Mouse (Mus musculus) hindbrain, postnatal 0 days (tissue): ENCODE data around the gene Wnt2b. TPM values are rescaled to one million over a fixed set of nuclear protein-coding genes. Genes with fewer than 3 reads are reported as not detected.

Experiments
- ATAC-seq: fragments of 200-750 bp; cut with Nextera tagmentation; 2 replicates; pipeline ENCODE4 v1.8.0; 2017; ENCODE audit warnings: mild to moderate bottlenecking, moderate TSS enrichment, moderate library complexity
- DNase-seq: peaks from one replicate; pipeline ENCODE4 v3.0.0-alpha.2; 2015; ENCODE audit warnings: low spot score
- H3K27ac ChIP-seq: fragments of 300-500 bp; sonication (generic); 2 replicates; pipeline ENCODE4 v1.5.1; 2014; ENCODE audit warnings: mild to moderate bottlenecking
- H3K27me3 ChIP-seq: fragments of 300-500 bp; sonication (generic); 2 replicates; pipeline ENCODE4 v1.6.1; 2014; ENCODE audit warnings: low read length, mixed read lengths; ENCODE audit not compliant: insufficient read depth
- H3K36me3 ChIP-seq: fragments of 300-500 bp; sonication (generic); 2 replicates; pipeline ENCODE4 v1.6.1; 2014; ENCODE audit warnings: low read length, mixed read lengths; ENCODE audit not compliant: insufficient read depth
- H3K4me1 ChIP-seq: fragments of 300-500 bp; sonication (generic); 2 replicates; pipeline ENCODE4 v1.6.1; 2014; ENCODE audit warnings: antibody characterized with exemption, low read length, mixed read lengths; ENCODE audit not compliant: insufficient read depth
- H3K4me2 ChIP-seq: fragments of 300-500 bp; sonication (generic); 2 replicates; pipeline ENCODE4 v1.6.1; 2014; ENCODE audit warnings: low read depth, mild to moderate bottlenecking, low read length, moderate library complexity, mixed read lengths
- H3K4me3 ChIP-seq: fragments of 300-500 bp; sonication (generic); 2 replicates; pipeline ENCODE4 v1.5.1; 2014; ENCODE audit warnings: low read length
- H3K9ac ChIP-seq: fragments of 300-500 bp; sonication (generic); replicated peaks from 2 replicates; pipeline ENCODE4 v1.6.1; 2014; ENCODE audit warnings: mild to moderate bottlenecking, low read length, moderate library complexity, mixed read lengths
- H3K9me3 ChIP-seq: fragments of 300-500 bp; sonication (generic); 2 replicates; pipeline ENCODE4 v1.6.1; 2016; ENCODE audit warnings: low read length, mixed read lengths
- CTCF ChIP-seq: IDR thresholded peaks from 2 replicates; pipeline ENCODE4 v1.5.1; 2016; ENCODE audit warnings: antibody characterized with exemption, control low read depth, low read depth
- WGBS: fragments of 180-500 bp; shearing (Covaris S2); extraction: QIAGEN DNeasy Blood & Tissue Kit; methylation state at CpG from one replicate; pipeline ENCODE4 v1.1.7; 2014; 5-methylcytosine and 5-hydroxymethylcytosine counted together
- polyA plus RNA-seq: library from polyadenylated mRNA; unstranded; fragments of >200 nt; fragmentation: Nextera tagmentation; extraction: Ambion mirVana; gene quantifications from 2 replicates; pipeline ENCODE4 v1.2.1, GENCODE M21; 2015
- total RNA-seq: library from RNA; depleted of rRNA; stranded (reverse); fragments of >200 nt; gene quantifications from 2 replicates; pipeline ENCODE4 v1.2.3, GENCODE M21; 2014

The Wnt2b gene
- total and polyA plus RNA-seq, 2 experiments from 2014 or later = 0.56 to 3.2 TPM

GRCm38 (mm10) chr3:104956131-104956581 lies 5.6 kb downstream of the Wnt2b start:
- Histone ChIP-seq H3K9ac (no peak overlapping the region), H3K9me3 (no peaks in the 10 kb centered on the region), H3K4me2 (no peak overlapping the region), H3K27me3 (no peaks in the 10 kb centered on the region; the same call in 1 of the 2 replicates), H3K4me3 (no peak overlapping the region), H3K4me1 (no peaks in the 10 kb centered on the region), H3K27ac (no peak overlapping the region), H3K36me3 (no peaks in the 10 kb centered on the region; the same call in 1 of the 2 replicates)
- no peak for TF ChIP-seq CTCF
- ATAC-seq (0 out of 2 replicates have a peak, but pooled peaks have one; percentile 28), DNase-seq (no peak)
- WGBS = 67% methylated on average over 6 of the region's 6 CpGs

DNA sequence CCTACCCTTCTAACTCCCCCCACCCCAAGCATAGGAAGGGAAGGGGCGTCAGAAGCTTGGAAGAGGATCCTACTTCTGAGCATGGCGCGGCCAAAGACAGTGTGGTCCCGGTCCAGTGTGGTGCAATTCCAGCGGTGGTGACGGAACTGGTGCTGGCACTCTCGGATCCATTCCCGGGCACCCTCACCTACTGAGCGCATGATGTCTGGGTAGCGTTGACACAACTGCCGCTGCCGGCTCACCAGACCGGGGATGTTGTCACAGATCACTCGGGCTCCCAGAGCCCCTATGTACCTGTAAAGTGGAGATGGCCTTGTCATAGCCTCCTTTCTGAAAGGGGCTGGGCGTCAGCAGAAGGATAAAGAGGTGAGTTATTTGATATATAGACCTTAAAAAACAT lies 7.2 kb downstream of the Wnt2b start:
- H3K9ac ChIP-seq = no peak overlapping the region
- no peaks in the 10 kb centered on the region for H3K9me3 ChIP-seq
- no peaks in the 10 kb centered on the region for H3K4me1 ChIP-seq
- peaks cover 8% of the 10 kb centered on the region; the same call in 1 of the 2 replicates for H3K36me3 ChIP-seq
- no peak for TF ChIP-seq CTCF
- no peak overlapping the region for H3K27ac ChIP-seq
- WGBS = 95% methylated on average over 15 of the region's 15 CpGs
- no peak for DNase-seq
- H3K4me2 ChIP-seq = no peak overlapping the region
- no peak for ATAC-seq
- no peaks in the 10 kb centered on the region for H3K27me3 ChIP-seq
- no peak overlapping the region for H3K4me3 ChIP-seq

DNA sequence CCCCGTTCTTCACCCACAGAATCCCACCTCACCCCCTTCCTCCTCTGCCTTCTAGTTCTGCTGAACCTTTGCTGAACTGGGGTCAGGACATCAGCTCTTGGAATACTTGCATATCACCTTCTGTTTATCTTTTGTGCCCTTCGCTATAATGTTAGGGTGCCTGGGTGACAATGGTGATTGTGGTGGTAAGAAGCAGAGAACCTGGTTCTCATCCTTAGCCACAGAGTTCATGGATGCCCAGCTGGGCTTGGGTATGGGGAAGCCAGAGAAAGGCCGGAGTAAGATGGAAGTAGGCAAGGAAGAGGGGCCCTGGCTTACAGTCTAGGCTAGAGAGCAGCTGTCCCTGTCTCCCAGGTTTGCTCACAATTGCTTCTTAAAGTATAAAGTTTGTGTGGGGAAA lies 7.6 kb downstream of the Wnt2b start:
- no peak overlapping the region for H3K4me3 ChIP-seq
- ATAC-seq (no peak), DNase-seq (no peak)
- no peak for TF ChIP-seq CTCF
- H3K27me3 ChIP-seq = no peaks in the 10 kb centered on the region
- no peaks in the 10 kb centered on the region for H3K9me3 ChIP-seq
- no peak overlapping the region for H3K9ac ChIP-seq
- no peak overlapping the region for H3K4me2 ChIP-seq
- H3K4me1 ChIP-seq = no peaks in the 10 kb centered on the region
- WGBS = 94% methylated on average over 3 of the region's 3 CpGs
- peaks cover 8% of the 10 kb centered on the region; the same call in 1 of the 2 replicates for H3K36me3 ChIP-seq
- no peak overlapping the region for H3K27ac ChIP-seq

DNA sequence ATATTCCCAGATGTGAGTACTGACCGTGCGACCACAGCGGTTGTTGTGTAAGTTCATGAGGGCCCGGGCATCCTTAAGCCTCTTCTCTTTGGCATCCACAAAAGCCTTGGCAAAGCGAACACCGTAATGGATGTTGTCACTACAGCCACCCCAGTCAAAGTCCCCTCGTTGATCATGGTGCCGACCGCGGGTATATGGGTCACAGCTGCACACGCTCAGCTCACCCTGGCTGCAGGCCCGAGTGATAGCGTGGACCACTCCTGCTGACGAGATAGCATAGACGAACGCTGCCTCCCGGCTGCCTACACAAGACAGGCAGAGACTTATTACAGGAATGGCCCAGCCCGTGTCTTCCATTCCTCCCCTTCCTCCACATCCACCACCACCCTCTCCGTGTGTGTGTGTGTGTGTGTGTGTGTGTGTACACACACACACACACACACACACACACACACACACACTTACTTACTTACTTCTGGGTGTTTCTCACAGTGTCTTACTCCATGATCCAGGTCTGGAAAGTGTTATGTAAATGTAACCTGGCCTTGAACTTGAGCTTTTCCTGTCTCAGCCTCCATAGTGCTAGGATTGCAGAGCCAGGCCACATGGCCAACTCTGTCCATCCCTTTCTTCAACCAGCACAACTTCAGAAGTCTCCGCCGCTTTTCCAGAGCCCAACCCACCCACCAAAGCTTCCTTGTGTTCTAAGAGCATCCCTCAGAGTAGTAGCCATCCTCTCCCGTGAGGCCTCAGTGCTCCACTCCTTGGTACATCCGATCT lies 8.6 kb downstream of the Wnt2b start:
- Histone ChIP-seq H3K27me3 (no peaks in the 10 kb centered on the region), H3K36me3 (peaks cover 8% of the 10 kb centered on the region; the same call in 1 of the 2 replicates), H3K9me3 (no peaks in the 10 kb centered on the region), H3K4me2 (no peak overlapping the region), H3K4me3 (no peak overlapping the region), H3K9ac (no peak overlapping the region), H3K4me1 (no peaks in the 10 kb centered on the region), H3K27ac (no peak overlapping the region)
- ATAC-seq = no peak
- no peak for TF ChIP-seq CTCF
- no peak for DNase-seq
- 93% methylated on average over 23 of the region's 23 CpGs for WGBS

- H3K9me3 ChIP-seq = no peaks in the 10 kb centered on the region
- DNase-seq (no peak), ATAC-seq (no peak)
- no peak overlapping the region for H3K4me3 ChIP-seq
- no peak overlapping the region for H3K4me2 ChIP-seq
- no peaks in the 10 kb centered on the region for H3K4me1 ChIP-seq
- H3K9ac ChIP-seq = no peak overlapping the region
- no peak overlapping the region for H3K27ac ChIP-seq
- WGBS = 96% methylated on average over 12 of the region's 12 CpGs
- H3K27me3 ChIP-seq = no peaks in the 10 kb centered on the region
- peaks cover 17% of the 10 kb centered on the region for H3K36me3 ChIP-seq
- no peak for TF ChIP-seq CTCF
Observed at GRCm38 (mm10) chr3:104950926-104951325, 10.8 kb downstream of the Wnt2b start.

- Histone ChIP-seq H3K27ac (no peak overlapping the region), H3K9me3 (no peaks in the 10 kb centered on the region), H3K4me3 (no peak overlapping the region), H3K9ac (no peak overlapping the region), H3K36me3 (peaks cover 14% of the 10 kb centered on the region), H3K4me2 (no peak overlapping the region), H3K4me1 (no peaks in the 10 kb centered on the region), H3K27me3 (no peaks in the 10 kb centered on the region)
- WGBS = 87% methylated on average over 9 of the region's 9 CpGs
- TF ChIP-seq CTCF = no peak
- no peak for ATAC-seq
- no peak for DNase-seq
Observed at GRCm38 (mm10) chr3:104944894-104945293, 16.8 kb downstream of the Wnt2b start.

DNA sequence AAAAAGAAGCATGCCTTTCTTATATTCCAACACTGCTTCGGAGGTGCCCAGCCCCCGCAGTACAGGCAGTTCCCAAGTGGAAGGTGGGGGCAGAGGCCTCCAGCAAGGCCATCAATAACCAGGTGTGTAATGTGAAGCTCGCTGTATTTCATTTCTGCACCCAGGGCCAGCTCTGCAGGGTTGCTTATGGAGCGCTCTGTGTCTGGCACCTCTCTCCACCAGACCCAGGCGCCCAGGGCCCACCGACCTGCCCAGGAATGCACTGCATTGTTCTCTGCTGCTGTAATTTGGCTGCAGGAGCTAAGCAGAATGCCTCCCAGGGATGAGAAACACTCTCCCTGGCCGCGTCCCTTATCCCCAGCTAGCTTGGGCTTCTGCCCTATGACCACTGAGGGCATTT lies 18.4 kb downstream of the Wnt2b start:
- no peak for DNase-seq
- WGBS = 49% methylated on average over 8 of the region's 8 CpGs
- no peak overlapping the region for H3K4me3 ChIP-seq
- H3K36me3 ChIP-seq = peaks cover 14% of the 10 kb centered on the region
- no peak overlapping the region for H3K27ac ChIP-seq
- H3K4me2 ChIP-seq = no peak overlapping the region
- H3K9ac ChIP-seq = no peak overlapping the region
- no peaks in the 10 kb centered on the region for H3K9me3 ChIP-seq
- H3K4me1 ChIP-seq = no peaks in the 10 kb centered on the region
- ATAC-seq = peak; percentile 38; the same call in 1 of the 2 replicates
- no peak for TF ChIP-seq CTCF
- no peaks in the 10 kb centered on the region for H3K27me3 ChIP-seq
